Mouse (Mus musculus) c-Kit-positive CD71-negative TER-119-negative erythroid progenitor cells, embryonic 14.5 days (primary cell): ENCODE results near the gene Nmu.

Source experiments
- DNase-seq: peaks from one replicate; pipeline ENCODE4 v3.0.0-alpha.2; 2013; ENCODE audit warnings: low read depth

Nmu gene

DNA sequence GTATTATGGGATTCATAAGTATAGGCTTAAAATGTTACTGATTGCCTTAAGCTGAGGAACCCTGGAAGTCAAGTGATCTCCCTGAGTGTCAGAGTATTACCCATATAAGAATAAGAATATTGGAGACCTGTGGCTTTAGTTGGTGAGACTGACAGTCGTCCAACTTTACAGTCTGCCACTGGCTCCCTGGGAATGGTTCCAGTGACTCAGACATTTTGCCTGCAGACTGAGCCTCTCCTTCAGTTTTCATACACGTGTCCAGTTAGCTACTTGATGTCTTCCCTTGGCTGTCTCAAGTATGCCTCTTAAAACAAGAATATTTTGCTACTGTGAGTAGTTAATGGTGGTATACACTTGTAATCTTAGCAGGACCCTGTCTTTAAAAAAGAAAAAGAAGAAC, 55.4 kb downstream of the Nmu start:
- no peak for DNase-seq

DNA sequence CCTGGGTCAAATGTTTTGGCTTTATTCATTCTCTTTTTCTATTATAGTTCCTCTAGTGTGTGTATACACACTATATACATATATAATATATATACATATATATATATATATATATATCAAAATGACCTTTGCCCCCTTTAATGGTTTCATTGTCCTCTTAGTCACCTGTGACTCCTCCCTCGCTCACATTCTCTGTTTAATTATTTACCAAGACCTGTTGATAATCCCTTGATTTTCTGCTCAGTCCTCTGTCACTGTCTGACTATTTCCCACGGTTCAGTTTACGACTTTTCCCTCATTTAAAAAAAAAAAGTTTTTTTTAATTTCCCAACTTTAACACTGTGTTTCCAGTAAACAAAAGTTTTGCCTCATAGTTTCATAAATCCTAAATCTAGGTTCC, 57.3 kb downstream of the Nmu start:
- DNase-seq: no peak

DNA sequence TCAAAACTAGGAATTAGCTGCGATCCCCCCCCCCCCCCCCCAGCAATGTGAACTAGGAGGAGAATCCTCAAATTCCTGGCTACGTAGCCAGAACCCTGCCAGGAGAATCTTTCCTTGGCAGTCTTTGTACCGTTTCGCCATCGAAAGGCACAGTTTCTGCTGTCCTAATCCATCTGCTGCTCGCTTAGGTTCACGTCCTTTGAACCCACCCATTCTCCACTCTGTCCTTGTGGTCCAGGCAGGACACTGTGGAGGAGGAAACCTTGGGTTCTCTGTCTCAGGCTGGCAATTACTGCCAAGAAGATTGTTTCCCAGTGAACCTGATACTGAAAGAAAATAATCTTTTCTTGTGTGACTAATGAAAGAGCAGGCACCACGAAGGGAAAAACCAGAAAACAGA, 58.0 kb downstream of the Nmu start:
- DNase-seq: no peak

DNA sequence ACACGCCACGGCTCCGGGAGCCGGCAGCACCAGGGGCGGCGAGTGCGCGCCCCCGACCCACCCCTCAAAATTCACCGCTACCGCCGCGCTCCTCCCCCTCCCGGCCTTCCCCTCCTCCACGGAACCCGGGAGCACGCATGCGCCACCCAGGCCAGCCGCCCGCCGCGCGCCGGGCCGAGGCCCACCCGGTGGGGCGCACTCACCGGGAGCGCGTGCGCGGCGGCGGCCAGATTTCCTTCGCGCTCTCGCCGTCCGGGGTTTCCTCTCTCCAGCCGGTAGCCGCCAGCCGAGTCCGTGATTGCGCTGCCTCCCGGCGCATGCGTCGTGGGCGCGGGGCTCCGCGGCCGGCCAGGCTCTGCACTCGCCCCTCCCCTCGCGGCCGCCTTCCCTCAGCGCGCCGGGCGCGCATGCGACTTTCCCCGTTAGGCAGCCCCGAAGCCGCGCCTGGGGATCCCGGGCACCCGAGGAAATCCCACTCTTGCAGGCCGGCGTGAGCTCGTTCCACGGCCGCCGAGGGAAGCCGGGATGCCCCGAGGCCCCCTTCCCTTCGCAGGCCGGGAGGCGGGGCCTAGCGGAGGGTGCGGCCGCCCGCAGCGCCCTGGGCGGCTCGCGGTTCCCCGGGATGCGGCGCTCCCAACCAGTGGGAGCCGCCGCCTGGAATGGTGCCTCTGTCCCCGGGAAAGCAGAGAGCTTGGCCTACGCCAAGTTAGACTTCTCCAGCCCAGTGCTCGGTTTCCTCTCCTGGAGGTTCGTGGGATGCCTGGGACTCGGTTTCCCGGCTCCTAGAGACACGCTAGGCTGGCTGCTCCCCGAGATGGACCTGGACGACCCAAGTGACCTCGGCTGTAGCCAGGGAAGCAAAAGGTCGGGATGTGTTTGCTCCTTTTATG, 58.9 kb downstream of the Nmu start, which contains the start of gene Clock:
Gene Clock (minus strand): TSS at position 341 of the 890 bp plus-strand sequence.
- peak; percentile 63 for DNase-seq

DNA sequence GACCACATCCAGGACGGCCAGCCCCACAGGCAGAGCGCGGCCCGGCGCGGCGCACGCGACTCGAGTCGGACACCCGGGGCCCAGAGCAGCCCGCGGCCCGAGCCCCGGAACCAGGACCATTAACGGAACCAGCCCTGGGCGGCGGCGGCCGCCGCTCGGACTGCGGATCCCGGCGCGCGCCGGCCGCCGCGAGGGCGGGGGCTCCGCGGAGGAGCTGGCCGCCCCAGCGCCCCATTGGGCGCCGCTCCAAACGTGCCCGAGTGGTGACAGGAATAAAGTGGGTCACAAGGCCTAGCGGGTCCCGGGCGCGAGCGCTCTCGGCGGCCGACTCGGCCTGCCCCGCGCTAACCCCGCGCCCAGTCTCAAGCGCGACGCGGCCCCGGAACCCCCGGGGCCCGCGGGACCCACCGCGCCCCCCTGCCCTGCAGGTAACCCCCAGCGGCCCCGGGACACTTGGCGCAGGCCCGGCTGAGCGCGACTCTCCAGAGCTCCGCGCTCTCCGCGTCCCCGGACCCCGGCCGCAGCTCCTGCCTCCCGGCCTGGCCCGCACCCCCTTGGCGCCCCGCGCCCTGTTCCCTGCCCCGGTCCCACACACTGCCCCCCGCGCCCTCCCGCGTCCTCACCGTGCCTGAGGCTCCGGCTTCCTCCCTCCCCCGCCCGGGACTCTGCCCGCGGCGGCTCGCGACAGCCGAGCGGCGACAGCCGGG, 59.7 kb downstream of the Nmu start:
- DNase-seq: peak; percentile 49

DNA sequence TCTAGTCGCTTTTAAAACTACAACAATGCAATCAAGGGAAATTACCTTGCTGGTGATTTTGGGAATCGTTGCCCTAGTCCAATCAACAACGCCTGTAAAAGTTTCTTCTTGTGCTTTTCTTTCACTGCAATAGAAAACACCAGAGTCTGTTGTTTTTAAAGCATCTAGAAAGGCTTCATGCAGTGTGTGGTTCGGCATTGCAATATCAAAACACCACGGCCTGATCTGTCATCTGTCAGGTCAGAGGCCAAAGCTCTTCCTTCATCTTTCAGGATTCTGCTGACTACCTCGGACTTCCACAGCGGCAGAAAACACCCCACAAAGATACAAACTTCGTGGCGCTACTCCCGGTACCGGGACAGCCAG, 60.2 kb downstream of the Nmu start:
- no peak for DNase-seq

DNA sequence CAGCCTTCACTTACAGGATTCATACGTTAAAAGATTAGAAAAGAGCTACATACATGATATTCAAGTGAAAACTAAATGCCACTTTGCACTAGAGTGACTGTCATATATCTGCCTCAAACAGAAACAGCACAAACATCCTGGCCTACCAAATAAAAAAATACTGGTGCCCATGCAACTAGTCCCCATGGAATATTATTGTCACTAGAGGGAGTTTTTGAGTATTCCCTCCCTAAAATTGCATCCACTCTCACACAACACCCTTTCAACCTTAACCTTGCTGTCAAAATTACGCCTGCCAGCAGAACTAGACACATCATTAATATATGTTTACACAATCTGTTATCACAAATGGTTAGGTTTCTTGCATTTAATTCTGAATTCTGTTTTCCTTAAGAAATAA, 61.6 kb downstream of the Nmu start:
- DNase-seq: no peak

DNA sequence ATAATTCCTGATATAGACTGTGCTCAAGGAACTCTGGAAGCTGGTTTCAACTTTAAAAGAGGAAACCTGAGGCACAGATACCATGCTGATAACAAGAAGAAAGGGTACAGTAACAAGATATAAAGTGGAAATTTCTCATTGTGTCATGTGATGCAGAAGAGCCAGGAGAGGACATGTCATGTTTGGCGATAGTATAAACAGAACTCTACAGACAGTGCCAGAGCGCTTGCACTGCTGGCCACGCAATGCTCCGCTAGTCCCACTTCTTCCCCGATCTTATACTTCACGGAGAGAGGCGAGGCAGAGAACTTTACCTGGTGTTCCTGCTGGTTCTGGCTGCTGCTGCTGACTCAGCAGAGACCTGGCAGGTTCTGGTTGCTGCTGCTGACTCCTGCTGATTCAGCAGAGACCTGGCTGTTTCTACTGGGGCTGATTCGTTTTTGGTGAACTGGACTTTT, 74.3 kb downstream of the Nmu start:
- no peak for DNase-seq

DNA sequence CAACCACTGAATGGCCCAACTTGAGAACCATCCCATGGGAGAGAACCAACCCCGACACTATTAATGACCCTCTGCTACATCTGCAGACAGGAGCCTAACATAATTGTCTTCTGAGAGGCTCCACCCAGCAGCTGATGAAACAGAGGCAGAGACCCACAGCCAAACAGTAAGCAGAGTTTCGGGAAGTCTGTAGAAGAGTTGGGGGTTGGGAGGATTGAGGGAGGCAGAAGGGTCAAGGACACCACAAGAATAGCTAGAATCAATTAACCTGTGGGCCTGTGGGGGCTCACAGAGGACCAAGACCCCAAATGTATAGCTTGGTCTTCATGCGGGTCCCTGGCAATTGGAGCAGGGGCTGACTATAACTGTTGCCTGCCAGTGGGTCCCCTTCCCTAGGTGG, 75.3 kb downstream of the Nmu start:
- DNase-seq: no peak

DNA sequence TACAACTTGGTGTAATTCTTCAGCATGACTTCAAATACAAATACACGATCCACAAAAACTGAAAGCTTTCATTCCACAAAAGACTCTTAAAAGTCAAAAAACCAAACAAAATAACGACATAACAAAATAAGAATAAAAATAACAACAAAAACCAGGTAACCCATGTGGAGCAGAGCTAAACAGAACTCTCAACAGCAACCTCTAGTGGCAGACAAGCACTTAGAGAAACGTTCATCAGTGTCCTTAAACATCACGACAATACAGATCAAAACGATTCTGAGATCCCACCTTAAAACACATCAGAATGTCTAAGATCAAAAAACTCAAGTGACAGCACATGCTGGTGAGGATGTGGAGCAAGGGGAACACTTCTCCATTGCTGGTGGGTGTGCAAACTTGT, 76.5 kb downstream of the Nmu start:
- no peak for DNase-seq

DNA sequence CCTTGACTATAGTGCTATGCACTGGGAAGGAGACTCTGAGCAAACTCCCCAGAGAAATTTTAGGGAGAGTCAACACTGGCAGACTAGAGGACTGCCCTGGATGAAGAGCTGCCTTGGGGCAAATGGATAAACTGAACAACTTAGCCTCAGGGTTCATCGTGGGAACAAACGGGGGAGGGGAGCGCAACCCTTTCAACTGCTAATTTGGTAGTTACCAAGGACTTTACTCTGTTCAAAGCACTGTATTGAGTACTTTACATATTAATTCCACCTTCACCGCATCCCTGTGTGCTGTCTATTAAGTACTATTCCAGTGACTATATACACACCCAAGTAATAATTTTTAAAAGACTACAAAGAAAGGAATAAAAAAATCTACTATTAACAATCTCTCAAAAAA, 77.9 kb downstream of the Nmu start:
- no peak for DNase-seq

DNA sequence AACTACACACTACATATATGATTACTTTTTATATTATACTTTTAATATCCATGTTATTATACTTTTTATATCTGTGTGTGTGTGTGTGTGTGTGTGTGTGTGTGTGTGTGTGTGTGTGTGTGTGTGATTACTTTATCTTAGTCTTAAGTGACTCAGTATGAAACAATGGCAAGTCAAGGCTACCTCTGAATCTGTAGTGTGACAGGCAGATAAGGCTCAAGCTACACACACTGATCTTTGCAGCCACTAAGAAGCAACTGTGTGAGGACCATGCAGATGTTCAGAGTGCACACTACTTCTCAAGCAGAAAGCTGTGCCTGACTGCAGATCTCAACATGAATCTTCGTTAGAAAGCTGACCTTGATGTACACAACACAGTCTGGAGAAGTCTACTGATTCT, 79.7 kb downstream of the Nmu start:
- no peak for DNase-seq
